Mouse (Mus musculus) bone marrow, adult 2 months (tissue): ENCODE measurements around the gene Gab1.

ENCODE experiments used
- CTCF ChIP-seq: fragments of 200-500 bp; IDR thresholded peaks from 2 replicates; pipeline ENCODE4 v1.5.1; 2011; ENCODE audit warnings: low read length, control low read depth; ENCODE audit not compliant: control insufficient read depth, insufficient read depth
- POLR2A ChIP-seq: fragments of 200-500 bp; IDR thresholded peaks from 2 replicates; pipeline ENCODE4 v1.6.1; 2011; ENCODE audit warnings: low read depth, mild to moderate bottlenecking, control low read depth, low read length, borderline replicate concordance; ENCODE audit not compliant: control insufficient read depth

DNA sequence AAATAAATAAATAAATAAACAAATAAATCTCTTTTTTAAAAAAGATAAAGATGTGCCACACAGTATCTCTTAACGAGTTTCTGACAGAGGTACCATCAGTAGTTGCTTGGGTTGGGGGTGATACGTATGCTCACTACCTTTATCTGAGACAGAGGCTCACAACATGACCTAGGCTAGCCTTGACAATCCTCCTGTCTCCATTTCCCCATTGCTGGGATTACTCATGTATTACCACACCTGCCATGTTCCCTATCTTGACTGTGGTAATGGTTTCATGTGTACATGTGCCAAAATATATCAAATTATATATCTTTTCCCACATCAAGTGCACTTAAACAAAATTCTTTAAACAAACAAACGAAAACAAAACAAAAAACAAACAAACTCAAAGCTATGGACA, 14.2 kb upstream of the Gab1 start:
- TF ChIP-seq POLR2A, result no peak
- no peak for TF ChIP-seq CTCF
